Mouse (Mus musculus) ES-Bruce4 (cell line): ENCODE measurements around the gene Glis1. TPM values are rescaled to one million over a fixed set of nuclear protein-coding genes. Genes with fewer than 3 reads are reported as not detected.
A peak's percentile ranks its signal among the peaks of the same experiment; 100 is the strongest.
"Not testable (repeated sequence)": the region's sequence is repeated elsewhere in the genome, so short reads cannot be mapped to it uniquely, and the experiment has no call there.

Source experiments
- H3K27ac ChIP-seq: 2 replicates; pipeline ENCODE4 v1.5.1; 2012; ENCODE audit warnings: low read length, inconsistent platforms; ENCODE audit not compliant: insufficient read depth
- H3K27me3 ChIP-seq: 2 replicates; pipeline ENCODE4 v1.6.1; 2012; ENCODE audit warnings: mild to moderate bottlenecking, low read length, inconsistent platforms; ENCODE audit not compliant: control insufficient read depth, poor library complexity, insufficient read depth, severe bottlenecking
- H3K36me3 ChIP-seq: 2 replicates; pipeline ENCODE4 v1.6.1; 2012; ENCODE audit warnings: inconsistent platforms, mild to moderate bottlenecking, low read length, moderate library complexity; ENCODE audit not compliant: control insufficient read depth, poor library complexity, insufficient read depth, severe bottlenecking
- H3K4me1 ChIP-seq: one replicate; pipeline ENCODE4 v1.8.1; 2011; ENCODE audit warnings: low read length; ENCODE audit not compliant: control insufficient read depth, insufficient read depth
- H3K4me3 ChIP-seq: 2 replicates; pipeline ENCODE4 v1.5.1; 2011; ENCODE audit warnings: low read depth, mild to moderate bottlenecking, low read length
- H3K9ac ChIP-seq: 2 replicates; pipeline ENCODE4 v1.6.1; 2012; ENCODE audit warnings: low read depth, mild to moderate bottlenecking, inconsistent platforms; ENCODE audit not compliant: poor library complexity, severe bottlenecking
- H3K9me3 ChIP-seq: replicated peaks from 2 replicates; pipeline ENCODE4 v1.6.1; 2012; ENCODE audit warnings: mild to moderate bottlenecking, low read length, inconsistent platforms; ENCODE audit not compliant: control insufficient read depth, poor library complexity, insufficient read depth, severe bottlenecking
- CTCF ChIP-seq: IDR thresholded peaks from one replicate; pipeline ENCODE4 v1.8.1; 2011; ENCODE audit warnings: low read depth, low read length
- EP300 ChIP-seq: IDR thresholded peaks from 2 replicates; pipeline ENCODE4 v1.6.1; 2011; ENCODE audit warnings: low read depth, low read length; ENCODE audit not compliant: insufficient read depth
- POLR2A ChIP-seq: IDR thresholded peaks from one replicate; pipeline ENCODE4 v1.8.1; 2011; ENCODE audit warnings: low read length; ENCODE audit not compliant: insufficient read depth
- polyA plus RNA-seq: library from polyadenylated mRNA; stranded (reverse); fragments of >200 nt; gene quantifications from 2 replicates; pipeline ENCODE4 v1.2.4, GENCODE M21; 2011; ENCODE audit warnings: low read depth; ENCODE audit not compliant: missing spikeins, insufficient read depth, insufficient read length

Gene Glis1
- polyA plus RNA-seq, 1 experiment: 0.28 TPM

GRCm38 (mm10) chr4:107597226-107597897 lies 163.0 kb downstream of the Glis1 start:
- no peak overlapping the region for H3K4me3 ChIP-seq
- H3K36me3 ChIP-seq: no peaks in the 10 kb centered on the region
- no peaks in the 10 kb centered on the region for H3K4me1 ChIP-seq
- H3K9me3 ChIP-seq: no peaks in the 10 kb centered on the region
- no peaks in the 10 kb centered on the region for H3K27me3 ChIP-seq
- H3K27ac ChIP-seq: no peak overlapping the region
- no peak overlapping the region for H3K9ac ChIP-seq
- TF ChIP-seq EP300 (no peak), POLR2A (no peak)

- H3K9me3 ChIP-seq: no peaks in the 10 kb centered on the region
- no peak for TF ChIP-seq CTCF
- TF ChIP-seq POLR2A: no peak
- TF ChIP-seq EP300: no peak
- no peaks in the 10 kb centered on the region for H3K36me3 ChIP-seq
- H3K27ac ChIP-seq: no peak overlapping the region
- H3K9ac ChIP-seq: no peak overlapping the region
- no peak overlapping the region for H3K4me3 ChIP-seq
- no peaks in the 10 kb centered on the region for H3K27me3 ChIP-seq
- H3K4me1 ChIP-seq: no peaks in the 10 kb centered on the region
Measured at GRCm38 (mm10) chr4:107597898-107598580, 163.6 kb downstream of the Glis1 start.

- not testable (repeated sequence) for H3K4me1 ChIP-seq, H3K9me3 ChIP-seq, H3K27me3 ChIP-seq, H3K9ac ChIP-seq, H3K27ac ChIP-seq, H3K36me3 ChIP-seq, H3K4me3 ChIP-seq
Measured at GRCm38 (mm10) chr4:107598581-107598958, 164.2 kb downstream of the Glis1 start.

GRCm38 (mm10) chr4:107602284-107602683 lies 167.9 kb downstream of the Glis1 start:
- Histone ChIP-seq H3K4me3 (no peak overlapping the region), H3K36me3 (no peaks in the 10 kb centered on the region), H3K4me1 (no peaks in the 10 kb centered on the region), H3K9me3 (no peaks in the 10 kb centered on the region), H3K27ac (no peak overlapping the region), H3K9ac (no peak overlapping the region), H3K27me3 (no peaks in the 10 kb centered on the region)
- TF ChIP-seq POLR2A (no peak), CTCF (no peak), EP300 (no peak)

GRCm38 (mm10) chr4:107602787-107603186 lies 168.4 kb downstream of the Glis1 start:
- H3K27ac ChIP-seq: no peak overlapping the region
- H3K9me3 ChIP-seq: no peaks in the 10 kb centered on the region
- no peak overlapping the region for H3K9ac ChIP-seq
- peak; percentile 18 for TF ChIP-seq CTCF
- TF ChIP-seq EP300: no peak
- H3K4me3 ChIP-seq: no peak overlapping the region
- H3K36me3 ChIP-seq: no peaks in the 10 kb centered on the region
- H3K27me3 ChIP-seq: no peaks in the 10 kb centered on the region
- H3K4me1 ChIP-seq: no peaks in the 10 kb centered on the region

- Histone ChIP-seq H3K9me3 (no peaks in the 10 kb centered on the region), H3K27me3 (no peaks in the 10 kb centered on the region), H3K4me1 (no peaks in the 10 kb centered on the region), H3K4me3 (no peak overlapping the region), H3K27ac (no peak overlapping the region), H3K36me3 (no peaks in the 10 kb centered on the region), H3K9ac (no peak overlapping the region)
- TF ChIP-seq EP300: no peak
- no peak for TF ChIP-seq CTCF
- no peak for TF ChIP-seq POLR2A
Measured at GRCm38 (mm10) chr4:107603208-107603607, 168.8 kb downstream of the Glis1 start.
